Mouse (Mus musculus) neural tube, embryonic 11.5 days (tissue): ENCODE data around the gene Fam241b. TPM values are rescaled to one million over a fixed set of nuclear protein-coding genes. Genes with fewer than 3 reads are reported as not detected.

Experiments used
- ATAC-seq: fragments of 200-750 bp; cut with Nextera tagmentation; 2 replicates; pipeline ENCODE4 v1.8.0; 2017; ENCODE audit warnings: moderate number of reproducible peaks, mild to moderate bottlenecking, moderate TSS enrichment, moderate library complexity; ENCODE audit not compliant: insufficient read depth, low FRiP score, low TSS enrichment
- DNase-seq: peaks from one replicate; pipeline ENCODE4 v3.0.0-alpha.2; 2015; ENCODE audit warnings: low spot score
- H3K27ac ChIP-seq: fragments of 300-500 bp; sonication (generic); 2 replicates; pipeline ENCODE4 v1.5.1; 2014; ENCODE audit warnings: low read depth, mild to moderate bottlenecking, low read length
- H3K27me3 ChIP-seq: fragments of 300-500 bp; sonication (generic); 2 replicates; pipeline ENCODE4 v1.6.1; 2014; ENCODE audit warnings: mild to moderate bottlenecking, low read length, mixed read lengths; ENCODE audit not compliant: control insufficient read depth, insufficient read depth
- H3K36me3 ChIP-seq: fragments of 300-500 bp; sonication (generic); 2 replicates; pipeline ENCODE4 v1.6.1; 2014; ENCODE audit warnings: mild to moderate bottlenecking, low read length, moderate library complexity, mixed read lengths; ENCODE audit not compliant: control insufficient read depth, insufficient read depth
- H3K4me1 ChIP-seq: fragments of 300-500 bp; sonication (generic); 2 replicates; pipeline ENCODE4 v1.6.1; 2014; ENCODE audit warnings: low read length, mixed read lengths; ENCODE audit not compliant: control insufficient read depth, insufficient read depth
- H3K4me2 ChIP-seq: fragments of 300-500 bp; sonication (generic); 2 replicates; pipeline ENCODE4 v1.6.1; 2014; ENCODE audit warnings: low read depth, mild to moderate bottlenecking, moderate library complexity
- H3K4me3 ChIP-seq: fragments of 300-500 bp; sonication (generic); 2 replicates; pipeline ENCODE4 v1.5.1; 2014; ENCODE audit warnings: low read depth, low read length
- H3K9ac ChIP-seq: fragments of 300-500 bp; sonication (generic); 2 replicates; pipeline ENCODE4 v1.6.1; 2014; ENCODE audit warnings: mild to moderate bottlenecking, low read length
- H3K9me3 ChIP-seq: fragments of 300-500 bp; sonication (generic); 2 replicates; pipeline ENCODE4 v1.6.1; 2016; ENCODE audit warnings: low read length; ENCODE audit not compliant: control insufficient read depth
- WGBS: fragments of 180-500 bp; shearing (Covaris S2); extraction: QIAGEN DNeasy Blood & Tissue Kit; methylation state at CpG from one replicate; pipeline ENCODE4 v1.1.7; 2014; 5-methylcytosine and 5-hydroxymethylcytosine counted together
- polyA plus RNA-seq: library from polyadenylated mRNA; unstranded; fragments of >200 nt; fragmentation: Nextera tagmentation; extraction: Ambion mirVana; gene quantifications from 2 replicates; pipeline ENCODE4 v1.2.1, GENCODE M21; 2014

Fam241b gene
- polyA plus RNA-seq, 1 experiment from 2014 or later, result 10.9 TPM

DNA sequence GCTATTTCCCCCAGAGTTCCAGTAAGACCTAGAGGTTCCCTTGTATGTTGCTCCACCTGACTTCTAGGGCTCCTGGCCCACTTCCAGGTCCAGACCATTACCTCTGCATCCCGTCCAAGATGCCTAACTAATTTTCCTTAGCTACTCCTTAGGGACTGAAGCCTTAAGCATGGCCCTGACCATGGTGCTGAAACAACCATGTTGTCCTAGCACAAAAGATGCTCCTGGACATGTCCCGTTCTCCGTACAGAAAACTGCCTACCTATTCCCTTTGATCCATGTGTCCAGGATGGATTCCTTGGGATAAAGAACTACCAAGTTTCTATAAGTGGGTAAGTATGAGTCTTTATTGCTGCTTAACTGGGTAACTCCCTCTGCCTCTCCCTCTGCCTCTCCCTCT lies 5.7 kb downstream of the Fam241b start:
- H3K36me3 ChIP-seq, result no peaks in the 10 kb centered on the region
- peak; percentile 39 for DNase-seq
- no peak overlapping the region for H3K4me3 ChIP-seq
- H3K9ac ChIP-seq, result no peak overlapping the region
- WGBS, result 27% methylated on average over 3 of the region's 3 CpGs
- no peak for ATAC-seq
- H3K9me3 ChIP-seq, result no peaks in the 10 kb centered on the region
- H3K27me3 ChIP-seq, result peaks cover 54% of the 10 kb centered on the region
- peaks cover 5% of the 10 kb centered on the region for H3K4me1 ChIP-seq
- H3K27ac ChIP-seq, result no peak overlapping the region
- H3K4me2 ChIP-seq, result no peak overlapping the region

DNA sequence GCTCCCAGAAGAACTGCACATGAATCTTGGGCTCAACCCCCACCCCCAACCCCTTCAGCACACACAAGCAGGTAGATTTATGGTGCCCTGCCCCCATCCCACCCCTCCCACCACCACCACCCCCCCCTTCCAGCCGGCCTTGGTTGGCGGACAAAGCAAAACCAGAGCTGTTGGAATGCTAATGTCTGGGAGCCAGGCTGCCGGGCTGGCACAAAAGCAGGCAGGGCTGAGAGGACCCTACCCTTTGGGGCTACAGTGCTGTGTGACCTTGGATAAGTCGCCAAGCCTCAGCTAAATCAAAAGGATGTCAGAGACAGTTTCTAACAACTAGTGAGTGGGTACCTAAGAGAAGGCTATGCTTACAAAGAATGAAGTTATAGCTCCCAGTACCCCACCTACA lies 6.6 kb downstream of the Fam241b start:
- ATAC-seq, result peak; percentile 43; the same call in 1 of the 2 replicates

DNA sequence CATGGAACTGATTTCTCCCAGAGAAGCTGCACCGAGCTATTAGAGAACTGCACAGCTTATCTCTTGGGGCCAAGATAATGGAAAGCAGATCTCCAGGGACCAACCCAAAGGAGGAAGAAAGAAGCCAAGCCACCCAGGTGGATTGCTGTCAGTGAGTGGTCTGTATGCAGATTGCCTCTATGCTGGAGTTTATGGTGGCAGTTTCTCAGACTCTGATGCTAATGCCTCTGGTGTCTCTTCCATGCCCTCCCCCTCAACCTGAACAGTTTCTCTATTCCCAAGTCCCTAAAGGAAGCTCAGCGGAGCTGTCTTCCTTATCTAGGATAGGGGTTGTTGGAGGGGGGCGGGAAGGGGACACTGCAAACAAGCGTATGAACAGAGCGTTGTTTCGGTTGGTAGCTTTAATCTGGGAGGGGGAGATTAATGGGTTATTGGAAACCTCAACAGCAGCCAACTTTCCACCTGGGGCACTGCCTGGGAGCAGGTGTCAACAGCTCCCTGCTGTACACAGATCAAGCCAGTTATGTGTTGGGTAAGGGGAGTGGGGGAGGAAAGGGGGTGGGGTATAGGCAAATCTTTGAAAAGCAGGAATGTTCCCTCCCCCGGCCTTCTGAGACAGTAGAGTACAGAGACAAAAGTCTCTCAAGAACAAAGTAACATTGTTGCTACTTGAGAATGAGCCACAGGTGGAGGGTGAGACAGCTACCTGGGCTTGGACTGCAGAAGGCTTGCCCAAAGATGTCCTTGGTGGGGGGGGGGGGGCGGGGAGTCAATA lies 7.8 kb downstream of the Fam241b start:
- peaks cover 74% of the 10 kb centered on the region for H3K27me3 ChIP-seq
- H3K27ac ChIP-seq, result no peak overlapping the region
- WGBS, result 2% methylated on average over 8 of the region's 8 CpGs
- H3K9me3 ChIP-seq, result no peaks in the 10 kb centered on the region
- peak overlapping the region; percentile 31 for H3K4me2 ChIP-seq
- 0 out of 2 replicates have a peak overlapping the region, but pooled peaks have one; percentile 10 for H3K4me3 ChIP-seq
- H3K4me1 ChIP-seq, result peaks cover 9% of the 10 kb centered on the region
- H3K9ac ChIP-seq, result no peak overlapping the region
- ATAC-seq (no peak), DNase-seq (no peak)
- no peaks in the 10 kb centered on the region for H3K36me3 ChIP-seq

More for the DNA sequence above, 6.6 kb downstream of the Fam241b start:
- Histone ChIP-seq H3K27me3 (peaks cover 63% of the 10 kb centered on the region), H3K36me3 (no peaks in the 10 kb centered on the region), H3K9ac (no peak overlapping the region), H3K27ac (no peak overlapping the region), H3K4me2 (no peak overlapping the region), H3K9me3 (no peaks in the 10 kb centered on the region), H3K4me3 (no peak overlapping the region), H3K4me1 (peaks cover 9% of the 10 kb centered on the region)
- no peak for DNase-seq
- 7% methylated on average over 4 of the region's 4 CpGs for WGBS

DNA sequence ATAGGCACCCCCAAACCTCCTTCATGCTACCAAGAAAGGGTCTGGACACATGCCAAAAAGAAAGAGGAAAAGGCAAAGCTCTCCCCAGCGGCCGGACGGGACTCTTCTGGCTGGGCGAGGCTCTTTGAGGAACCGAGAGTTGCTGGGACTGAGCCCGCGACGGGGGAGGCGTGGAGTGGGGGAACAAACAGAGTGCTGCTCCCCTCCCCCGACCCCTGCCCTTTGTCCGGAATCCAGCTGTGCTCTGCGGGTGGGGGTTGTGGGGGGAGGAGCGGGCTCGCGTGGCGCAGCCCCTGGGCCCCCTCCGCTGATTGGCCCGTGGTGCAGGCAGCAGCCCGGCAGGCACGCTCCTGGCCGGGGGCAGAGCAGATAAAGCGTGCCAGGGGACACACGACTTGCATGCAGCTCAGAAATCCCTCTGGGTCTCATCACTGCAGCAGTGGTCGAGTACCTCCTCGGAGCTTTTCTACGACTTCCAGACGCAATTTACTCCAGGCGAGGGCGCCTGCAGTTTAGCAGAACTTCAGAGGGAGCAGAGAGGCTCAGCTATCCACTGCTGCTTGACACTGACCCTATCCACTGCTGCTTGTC lies 10.9 kb downstream of the Fam241b start, which contains the start of gene Neurog3:
Gene Neurog3 (plus strand): TSS at position 400 of the 591 bp plus-strand sequence.
- H3K9me3 ChIP-seq, result no peaks in the 10 kb centered on the region
- H3K4me3 ChIP-seq, result peak within 1 kb of the TSS; percentile 28
- H3K4me1 ChIP-seq, result peaks cover 12% of the 10 kb centered on the region
- WGBS, result under 1% methylated on average over 29 of the region's 29 CpGs
- H3K9ac ChIP-seq, result peak within 1 kb of the TSS; percentile 45; the same call in 1 of the 2 replicates
- DNase-seq (peak; percentile 44), ATAC-seq (no peak)
- H3K36me3 ChIP-seq, result no peaks in the 10 kb centered on the region
- peaks cover 90% of the 10 kb centered on the region for H3K27me3 ChIP-seq
- peak within 1 kb of the TSS; percentile 40 for H3K4me2 ChIP-seq
- peak within 1 kb of the TSS; percentile 8; the same call in 1 of the 2 replicates for H3K27ac ChIP-seq

DNA sequence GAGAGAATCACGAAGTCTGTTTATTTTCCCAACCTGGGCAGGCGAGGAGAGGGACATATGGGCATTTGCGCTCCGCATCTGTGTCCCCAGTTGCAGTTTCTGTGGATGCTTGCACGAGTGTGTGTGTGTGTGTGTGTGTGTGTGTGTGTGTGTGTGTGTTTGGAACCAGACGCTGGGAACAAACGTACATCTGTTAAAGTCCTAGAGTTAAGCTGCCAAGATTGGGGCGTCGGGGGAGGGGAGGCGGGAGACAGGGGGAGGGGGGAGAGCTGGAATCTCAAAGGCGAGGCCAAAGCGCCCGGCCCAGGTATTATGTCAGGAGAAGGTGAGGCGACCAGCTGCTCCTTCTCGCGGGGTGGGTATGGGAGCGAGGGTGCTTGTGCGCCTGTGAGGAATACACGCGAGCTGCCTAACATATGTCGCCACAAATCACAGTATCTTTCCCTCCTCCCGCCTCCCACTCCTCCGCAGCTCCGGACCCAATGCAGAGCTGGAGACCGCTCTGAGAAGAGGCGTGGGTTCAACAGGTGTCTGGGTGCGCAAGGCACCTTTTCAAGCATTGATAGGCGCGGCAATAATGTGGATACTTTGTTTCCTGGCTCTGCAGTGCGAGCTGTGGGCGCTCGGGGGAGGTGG lies 15.3 kb downstream of the Fam241b start:
- no peak overlapping the region for H3K27ac ChIP-seq
- no peaks in the 10 kb centered on the region for H3K9me3 ChIP-seq
- H3K9ac ChIP-seq, result no peak overlapping the region
- H3K36me3 ChIP-seq, result no peaks in the 10 kb centered on the region
- H3K27me3 ChIP-seq, result peaks cover 72% of the 10 kb centered on the region
- ATAC-seq, result no peak
- no peak for DNase-seq
- no peak overlapping the region for H3K4me2 ChIP-seq
- peaks cover 8% of the 10 kb centered on the region for H3K4me1 ChIP-seq
- WGBS, result 1% methylated on average over 31 of the region's 32 CpGs
- H3K4me3 ChIP-seq, result no peak overlapping the region

DNA sequence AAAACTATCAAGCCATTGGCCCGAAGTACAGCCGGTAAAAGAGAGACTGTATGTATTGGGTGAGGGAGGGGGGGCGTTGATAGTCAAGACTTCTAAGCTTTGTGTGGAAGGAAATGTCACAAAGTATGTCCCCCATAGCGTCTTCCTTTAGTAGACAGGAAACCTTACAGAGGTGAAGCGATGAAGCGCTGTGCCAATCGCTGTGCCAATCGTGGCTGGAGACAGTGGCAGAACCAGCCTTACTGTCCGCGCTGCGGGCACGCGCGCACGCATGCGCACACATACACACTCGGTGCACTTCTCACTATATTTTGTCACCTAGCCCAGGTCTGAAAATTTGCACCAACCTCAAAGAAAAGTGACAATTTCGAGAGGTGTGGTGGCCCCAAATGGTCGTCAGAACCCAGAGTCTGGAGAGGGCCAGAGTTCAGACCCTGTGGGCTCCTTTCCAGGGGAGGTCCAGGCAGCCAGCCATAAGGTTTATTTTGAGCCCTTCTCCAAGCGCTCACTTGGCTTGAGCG lies 15.9 kb downstream of the Fam241b start:
- H3K9me3 ChIP-seq, result no peaks in the 10 kb centered on the region
- DNase-seq, result no peak

DNA sequence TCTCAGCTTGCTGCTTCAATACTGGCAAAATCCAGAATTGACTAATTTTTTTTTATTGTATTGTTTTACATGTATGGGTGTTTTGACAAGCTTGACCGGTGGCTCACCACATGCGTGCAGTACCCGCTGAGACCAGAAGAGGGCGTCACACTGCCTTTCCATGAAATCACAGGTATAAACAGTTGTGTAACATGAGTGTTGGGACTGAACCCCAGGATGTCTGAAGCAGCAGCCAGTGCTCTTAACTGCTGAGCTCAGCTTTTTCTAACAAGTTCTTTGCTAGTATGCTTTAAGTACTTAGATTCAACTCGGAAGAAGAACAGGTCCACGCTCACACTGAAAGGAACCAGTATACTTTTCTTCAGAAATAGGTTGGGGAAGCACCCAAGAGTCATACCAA lies 16.6 kb downstream of the Fam241b start:
- no peak overlapping the region for H3K4me3 ChIP-seq
- H3K36me3 ChIP-seq, result no peaks in the 10 kb centered on the region
- DNase-seq (no peak), ATAC-seq (no peak)
- 0 out of 2 replicates have a peak, but pooled peaks cover 3% of the 10 kb centered on the region for H3K4me1 ChIP-seq
- no peak overlapping the region for H3K9ac ChIP-seq
- WGBS, result 41% methylated on average over 6 of the region's 6 CpGs
- H3K9me3 ChIP-seq, result no peaks in the 10 kb centered on the region
- peaks cover 59% of the 10 kb centered on the region for H3K27me3 ChIP-seq
- no peak overlapping the region for H3K4me2 ChIP-seq
- H3K27ac ChIP-seq, result no peak overlapping the region

More for the DNA sequence above, 15.9 kb downstream of the Fam241b start:
- Histone ChIP-seq H3K9ac (no peak overlapping the region), H3K36me3 (no peaks in the 10 kb centered on the region), H3K4me2 (no peak overlapping the region), H3K4me3 (no peak overlapping the region), H3K27ac (no peak overlapping the region), H3K4me1 (peaks cover 5% of the 10 kb centered on the region), H3K27me3 (peaks cover 65% of the 10 kb centered on the region)
- ATAC-seq, result no peak
- 32% methylated on average over 21 of the region's 21 CpGs for WGBS

DNA sequence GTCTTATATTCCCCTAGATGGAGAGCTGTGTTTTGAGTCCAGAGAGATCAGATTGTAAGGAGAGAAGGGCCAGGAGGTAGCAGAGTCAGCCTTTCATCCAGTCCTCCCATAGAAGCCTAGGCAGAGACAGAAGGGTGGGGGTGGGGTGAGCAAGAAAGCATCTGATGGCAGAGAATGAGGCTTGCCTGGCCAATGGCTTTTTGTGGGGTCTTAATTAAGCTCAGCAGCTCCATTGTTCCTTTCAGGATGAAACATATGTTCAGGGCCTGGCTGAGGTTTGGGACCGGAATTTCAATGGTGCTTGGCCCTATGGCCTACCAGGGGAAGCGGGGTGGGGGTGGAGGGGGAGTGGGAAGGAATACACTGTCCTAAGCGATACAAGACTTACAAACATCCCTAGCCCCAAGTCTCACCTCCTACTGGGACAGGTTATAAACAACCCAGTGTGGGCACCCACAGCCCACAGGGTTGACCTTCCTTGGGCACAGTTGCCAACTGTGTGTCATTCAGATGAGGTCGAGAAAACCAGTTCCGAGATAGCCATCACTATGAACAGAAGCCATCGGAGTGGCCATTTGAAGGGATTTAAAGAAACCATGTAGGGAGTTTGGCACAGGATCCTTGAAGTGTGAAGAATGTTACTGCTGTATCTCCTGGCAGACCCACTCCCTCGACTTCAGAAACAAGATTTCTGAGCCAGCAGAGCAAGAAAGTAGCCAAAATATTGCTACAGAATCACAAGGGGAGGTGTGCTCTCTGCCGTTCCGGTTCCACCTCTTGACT lies 29.7 kb downstream of the Fam241b start:
- H3K36me3 ChIP-seq, result no peaks in the 10 kb centered on the region
- 62% methylated on average over 9 of the region's 9 CpGs for WGBS
- peaks cover 15% of the 10 kb centered on the region for H3K27me3 ChIP-seq

More for the DNA sequence above, 29.7 kb downstream of the Fam241b start:
- Histone ChIP-seq H3K4me1 (no peaks in the 10 kb centered on the region; the same call in 1 of the 2 replicates), H3K4me2 (no peak overlapping the region), H3K9ac (no peak overlapping the region), H3K27ac (0 out of 2 replicates have a peak overlapping the region, but pooled peaks have one; percentile 50), H3K4me3 (no peak overlapping the region), H3K9me3 (no peaks in the 10 kb centered on the region)
- DNase-seq (peak; percentile 19), ATAC-seq (peak; percentile 62; the same call in 1 of the 2 replicates)
